Mouse (Mus musculus) thymus, postnatal 14 days (tissue): ENCODE results near the gene Hoxc5.

Experiments used
- DNase-seq: peaks from one replicate; pipeline ENCODE4 v3.0.0; 2021

Gene Hoxc5

DNA sequence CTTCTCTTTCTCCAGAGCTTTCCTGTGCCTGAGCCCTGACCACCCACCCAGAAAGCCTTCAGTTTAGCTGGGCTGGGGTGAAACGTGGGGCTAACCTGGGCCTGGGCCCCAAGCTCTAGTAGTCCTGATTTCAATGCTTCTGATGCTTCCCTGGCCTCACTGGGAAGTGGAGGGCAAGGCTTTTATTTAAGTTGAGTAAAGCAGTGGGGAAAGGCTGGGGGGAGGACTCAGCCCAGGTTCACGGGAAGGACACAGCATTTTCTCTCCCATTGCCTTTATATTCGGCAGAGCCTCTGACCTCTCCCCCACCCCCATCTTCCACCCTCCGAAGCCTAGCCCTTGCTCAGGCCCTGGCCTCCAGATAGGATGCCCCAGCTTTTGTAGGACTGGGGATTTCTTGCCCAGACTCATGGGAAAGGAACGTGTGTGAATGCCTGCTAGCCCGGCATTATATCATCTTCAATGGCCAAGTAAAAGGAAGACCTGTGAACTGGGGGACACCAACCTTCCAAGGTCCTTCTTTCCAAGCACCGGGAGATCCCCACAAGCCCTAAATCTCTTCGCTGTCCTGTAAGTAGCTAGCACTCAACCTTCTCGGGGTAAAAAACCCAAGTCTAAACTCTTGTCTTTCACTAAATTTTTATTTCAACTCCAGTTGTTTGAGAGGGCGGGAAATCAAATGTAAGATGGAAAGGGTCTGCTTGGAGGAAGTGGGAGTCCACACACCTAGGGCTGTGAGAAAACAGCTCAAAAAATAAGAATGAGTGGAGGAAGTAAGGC lies 71.6 kb downstream of the Hoxc5 start:
- no peak for DNase-seq

DNA sequence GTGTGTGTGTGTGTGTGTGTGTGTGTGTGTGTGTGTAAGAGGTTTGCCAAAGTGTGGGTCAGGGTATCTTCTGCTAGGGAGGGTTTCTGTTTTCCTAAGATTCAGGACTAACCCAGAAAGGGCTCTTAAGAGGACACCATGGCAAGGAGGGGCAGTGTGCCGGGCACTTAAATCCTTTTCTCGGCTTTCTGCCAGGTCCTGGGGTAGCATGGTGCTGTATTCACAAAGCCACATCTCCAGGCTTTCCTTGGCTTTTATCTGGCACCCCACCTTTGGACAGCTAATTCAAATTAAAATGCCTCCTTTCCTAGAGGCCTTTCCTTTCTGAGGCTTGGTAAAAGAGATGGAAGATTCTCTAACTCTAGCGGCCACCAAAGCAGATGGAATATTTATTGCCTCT lies 72.4 kb downstream of the Hoxc5 start:
- DNase-seq = no peak

DNA sequence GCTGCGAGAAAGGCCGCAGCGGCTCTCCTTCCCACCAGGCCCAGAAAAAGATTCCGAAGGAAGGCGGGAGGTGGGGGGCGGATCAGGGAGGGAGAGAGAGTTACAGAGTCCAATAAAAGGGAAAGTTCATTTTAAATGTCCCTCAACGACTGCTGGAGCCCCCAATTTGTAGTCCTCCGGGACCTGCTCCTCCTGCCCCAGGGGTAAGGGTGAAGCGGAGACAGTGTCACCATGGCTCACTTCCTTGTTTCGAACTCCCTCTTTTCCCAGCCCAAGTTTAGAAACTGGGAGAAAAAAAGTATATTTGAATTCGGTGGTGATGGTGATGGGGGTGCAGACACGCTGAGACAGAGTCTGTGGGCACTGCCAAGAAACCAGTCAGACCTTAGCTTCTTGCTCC lies 73.4 kb downstream of the Hoxc5 start:
- no peak for DNase-seq

DNA sequence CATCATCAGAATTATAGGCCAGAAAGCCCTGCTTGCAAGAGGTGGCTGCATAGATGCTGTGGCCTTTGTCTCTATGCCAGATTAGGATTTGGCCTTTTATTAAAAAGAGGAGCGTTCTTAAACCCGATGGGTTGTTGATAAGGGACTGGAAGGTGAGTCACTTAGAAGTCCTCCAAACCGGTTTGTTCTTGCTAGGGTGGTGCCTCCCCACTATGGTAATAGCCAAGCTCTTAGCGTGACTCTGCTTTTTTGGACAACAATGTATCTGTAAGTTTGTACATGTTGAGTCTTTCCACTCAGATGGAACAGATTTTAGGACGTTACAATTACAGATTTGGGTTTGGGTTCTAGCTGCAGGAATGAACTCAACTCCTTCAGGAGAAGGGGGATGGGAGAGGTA lies 74.4 kb downstream of the Hoxc5 start:
- no peak for DNase-seq

DNA sequence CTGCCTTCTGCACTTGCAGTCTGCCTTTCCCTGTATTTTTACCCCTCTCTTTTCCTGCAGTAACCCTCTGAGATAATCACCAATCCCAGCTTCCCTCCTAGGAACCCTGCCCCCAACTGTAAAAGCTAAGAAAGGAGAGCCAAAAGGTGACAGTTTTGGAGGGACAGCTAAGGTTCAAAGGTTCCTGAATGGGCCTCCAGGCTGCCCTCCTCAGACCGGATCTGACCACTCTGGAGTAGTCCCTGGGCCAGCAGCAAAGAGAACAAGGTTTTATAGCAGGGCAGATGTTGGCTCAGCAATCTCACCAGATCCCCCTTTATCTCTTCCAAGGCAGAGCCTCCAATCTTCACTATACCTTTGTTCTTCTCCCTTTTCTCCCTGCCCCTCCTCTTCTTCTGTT lies 75.0 kb downstream of the Hoxc5 start:
- no peak for DNase-seq

DNA sequence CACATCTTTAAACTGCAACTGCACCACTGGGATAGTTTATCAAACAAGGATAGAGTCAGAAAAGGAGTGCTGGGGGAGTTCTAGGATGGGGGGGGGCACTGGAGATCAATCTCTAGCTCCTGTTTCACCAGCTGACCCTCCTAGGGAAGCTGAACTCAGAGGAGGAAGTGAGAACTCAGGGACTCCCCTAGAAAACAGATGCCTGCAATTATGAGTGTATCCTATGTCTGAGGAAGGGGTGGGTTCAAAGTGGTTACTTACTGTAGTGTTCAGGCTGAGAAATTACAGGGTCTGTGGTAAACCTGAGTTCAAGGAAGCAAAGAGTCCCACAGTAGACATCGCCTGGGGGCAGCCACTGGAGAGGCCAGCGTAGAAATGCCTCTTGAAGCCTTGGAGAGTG lies 84.4 kb downstream of the Hoxc5 start:
- DNase-seq = no peak

DNA sequence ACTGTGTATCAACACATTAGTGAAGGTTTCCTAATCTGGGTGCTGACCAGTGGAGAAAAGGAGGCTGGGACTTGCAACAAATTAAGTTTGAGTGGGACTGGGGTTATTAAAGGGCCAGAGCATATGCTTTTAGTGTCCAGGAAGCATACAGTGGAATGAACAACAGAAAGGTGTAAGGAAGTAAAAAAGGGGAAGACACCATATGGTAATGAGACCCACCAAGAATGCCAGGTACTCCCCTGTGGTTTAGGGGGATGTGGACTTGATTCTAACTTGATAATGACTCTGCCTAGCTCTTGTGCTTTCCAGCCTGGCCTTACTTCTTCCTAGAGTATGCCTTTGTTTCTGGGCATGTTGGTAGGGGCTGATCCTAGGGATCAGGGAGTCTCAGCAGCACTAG lies 86.0 kb downstream of the Hoxc5 start:
- DNase-seq = no peak

DNA sequence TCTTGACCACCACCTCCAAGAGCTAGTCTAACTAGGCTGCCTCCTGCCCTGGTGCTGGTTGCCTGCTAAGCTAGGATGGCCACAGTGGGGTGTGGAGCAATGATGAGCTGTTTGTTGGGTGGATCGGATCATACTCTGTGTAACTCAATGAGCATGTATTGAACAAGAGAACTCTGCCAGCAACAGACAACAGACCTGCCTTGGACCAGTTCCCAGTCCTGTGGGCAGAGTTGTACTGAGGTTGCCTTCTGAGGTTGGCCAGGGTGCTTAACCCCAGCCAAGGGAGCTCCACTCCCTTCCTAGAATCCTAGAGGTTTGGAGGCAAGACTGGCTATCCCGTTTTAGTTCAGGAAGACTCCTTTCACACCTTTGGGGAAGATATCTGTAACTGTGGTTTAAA lies 89.2 kb downstream of the Hoxc5 start:
- DNase-seq = no peak

DNA sequence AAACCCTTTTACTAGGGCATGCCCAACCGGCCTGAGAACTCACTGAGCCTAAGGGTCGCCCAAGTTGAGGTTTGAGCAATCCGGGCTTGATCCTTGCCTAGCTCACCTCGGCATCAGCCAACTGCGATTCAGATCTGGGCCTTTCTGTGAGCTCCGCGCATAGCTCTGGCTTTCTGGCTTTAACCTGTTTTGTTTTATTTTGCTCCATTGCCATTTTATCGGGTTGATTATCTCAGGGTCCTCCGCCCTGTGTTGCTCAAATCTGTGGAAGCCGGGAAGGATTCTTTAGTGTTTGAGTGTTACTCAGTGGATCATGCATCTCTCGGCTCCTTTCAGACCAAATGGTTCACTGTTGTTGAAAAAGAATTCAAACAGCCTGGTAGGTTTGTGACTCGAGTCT lies 91.5 kb downstream of the Hoxc5 start:
- no peak for DNase-seq

DNA sequence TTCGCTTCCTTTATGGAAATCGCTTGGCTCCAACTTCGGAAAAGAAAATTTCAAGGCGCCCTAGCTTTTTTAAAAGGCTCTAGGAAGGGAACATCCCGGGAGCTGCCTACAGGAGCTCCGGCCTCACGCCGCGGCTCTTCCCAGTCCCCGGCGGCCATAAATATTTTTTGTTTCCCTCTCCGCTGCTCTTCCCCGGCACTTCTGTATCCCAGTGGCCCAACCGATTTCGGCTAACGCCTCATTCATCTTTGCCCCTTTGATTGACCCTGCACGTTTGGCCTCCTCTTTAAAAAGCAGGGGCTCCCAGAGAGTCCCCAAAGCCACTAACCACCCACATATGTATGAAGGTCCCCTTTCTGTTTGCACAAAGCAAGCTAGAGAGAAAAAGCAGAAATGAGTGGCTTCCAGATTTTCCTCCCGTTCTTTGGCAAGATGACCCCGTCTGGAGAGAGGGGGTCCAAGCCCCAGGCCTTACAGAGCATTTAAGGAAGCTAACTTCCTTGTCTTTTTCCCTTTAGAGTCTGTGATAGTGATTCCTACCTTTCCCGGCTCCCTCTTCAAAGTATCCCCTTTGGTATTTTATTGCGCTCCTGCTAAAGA lies 92.2 kb downstream of the Hoxc5 start:
- no peak for DNase-seq

DNA sequence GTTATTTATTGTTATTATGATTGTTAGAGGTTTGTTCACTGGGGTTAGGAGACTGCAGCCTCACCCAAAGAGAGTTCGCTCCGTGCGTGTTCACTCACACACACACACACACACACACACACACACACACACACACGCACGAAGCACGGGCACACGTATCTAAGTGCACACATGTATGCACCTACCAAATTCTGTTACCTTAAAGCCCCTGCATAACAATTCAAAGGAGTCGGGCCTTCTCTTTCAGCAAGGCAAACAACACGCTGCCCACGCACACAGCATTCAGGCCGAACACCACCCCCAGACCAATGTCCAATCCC lies 92.7 kb downstream of the Hoxc5 start:
- no peak for DNase-seq

DNA sequence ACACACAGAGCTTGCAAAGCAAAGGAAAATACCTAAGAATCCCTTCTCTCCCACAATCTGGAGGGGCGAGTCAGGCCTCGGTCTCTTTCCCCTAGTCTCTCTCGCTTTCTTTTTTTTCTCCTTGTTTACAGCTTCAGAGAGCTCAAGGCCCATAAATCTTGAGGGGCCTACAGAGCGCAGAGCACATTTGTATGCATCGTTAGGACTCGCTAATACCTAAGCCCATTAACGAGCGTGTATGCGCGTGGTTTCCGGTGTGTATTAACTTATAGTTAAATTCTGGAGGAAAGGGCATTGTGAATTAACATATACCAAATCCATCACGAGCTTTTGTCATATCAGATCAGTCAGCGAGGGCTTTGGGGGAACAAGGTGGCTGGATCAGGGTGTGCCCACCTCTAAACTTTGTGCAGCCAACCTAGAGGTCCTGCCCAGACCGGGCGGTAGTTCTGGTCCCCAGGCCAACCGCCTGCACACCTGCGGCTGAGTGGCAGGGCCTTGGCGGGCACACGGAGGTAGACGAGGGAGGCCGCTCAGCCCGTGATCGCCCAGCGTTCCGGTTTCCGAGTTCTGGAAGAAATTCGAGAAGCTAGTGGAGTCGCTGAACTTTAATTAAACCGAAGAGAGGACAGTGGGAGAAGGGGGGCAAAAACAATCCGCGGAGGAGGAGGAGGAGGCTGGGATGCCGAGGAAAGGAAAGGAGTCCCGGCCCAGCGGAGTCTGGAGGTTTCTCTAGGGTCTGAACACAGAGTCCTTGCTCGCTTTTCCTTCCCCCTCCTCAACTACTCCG lies 93.3 kb downstream of the Hoxc5 start:
- no peak for DNase-seq

DNA sequence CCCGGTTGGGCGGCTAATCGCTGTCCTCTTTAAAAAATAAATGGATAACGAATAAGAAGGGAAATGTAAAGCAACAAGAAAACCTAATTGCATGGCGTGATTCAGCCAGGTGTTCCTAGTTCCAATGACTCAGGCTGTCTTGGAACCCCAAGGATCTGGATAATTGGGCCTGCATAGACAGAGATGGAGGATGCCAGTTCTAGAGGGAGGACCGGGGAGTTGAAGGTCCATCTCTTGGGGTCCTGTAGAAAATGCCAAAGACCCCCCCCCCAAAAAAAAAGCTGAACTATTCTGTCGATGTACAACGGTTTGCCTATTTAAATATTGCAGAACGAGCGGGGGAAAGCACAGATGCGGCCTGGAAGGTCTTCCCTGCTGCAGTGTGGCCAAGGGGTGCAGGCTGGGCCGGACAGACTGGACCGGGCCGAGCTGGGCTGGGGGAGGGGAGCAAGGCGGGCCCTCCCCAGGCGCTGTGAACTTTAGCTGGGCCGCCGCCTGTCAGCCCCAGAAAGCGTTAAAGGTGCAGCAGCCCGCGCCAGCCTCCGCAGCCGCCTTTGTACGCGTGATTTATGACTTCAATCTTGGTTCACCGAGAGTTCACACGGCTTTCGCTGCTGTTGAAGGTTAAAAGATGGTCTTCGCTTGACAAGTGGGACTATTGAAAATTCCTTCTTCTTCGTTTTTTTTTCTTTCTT lies 94.0 kb downstream of the Hoxc5 start:
- DNase-seq = no peak

DNA sequence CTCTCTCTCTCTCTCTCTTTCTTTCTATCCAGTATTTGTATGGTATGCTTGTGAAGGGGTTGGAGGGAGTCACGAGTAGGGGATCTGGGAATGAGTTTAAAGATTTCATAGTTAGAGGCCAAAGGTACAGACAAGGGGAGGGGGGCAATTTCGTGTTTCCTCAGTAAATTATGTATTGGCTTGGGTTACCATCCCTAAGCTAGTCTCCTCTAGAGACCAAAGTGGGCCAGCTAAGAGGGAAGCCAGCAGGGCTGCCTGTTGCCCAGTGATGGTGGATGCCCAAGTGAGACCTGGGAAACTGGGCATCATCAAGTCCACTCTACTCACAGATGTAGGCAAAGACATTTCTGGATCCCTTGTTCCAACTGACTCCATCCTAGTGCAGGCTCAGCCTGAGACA lies 94.7 kb downstream of the Hoxc5 start:
- no peak for DNase-seq

DNA sequence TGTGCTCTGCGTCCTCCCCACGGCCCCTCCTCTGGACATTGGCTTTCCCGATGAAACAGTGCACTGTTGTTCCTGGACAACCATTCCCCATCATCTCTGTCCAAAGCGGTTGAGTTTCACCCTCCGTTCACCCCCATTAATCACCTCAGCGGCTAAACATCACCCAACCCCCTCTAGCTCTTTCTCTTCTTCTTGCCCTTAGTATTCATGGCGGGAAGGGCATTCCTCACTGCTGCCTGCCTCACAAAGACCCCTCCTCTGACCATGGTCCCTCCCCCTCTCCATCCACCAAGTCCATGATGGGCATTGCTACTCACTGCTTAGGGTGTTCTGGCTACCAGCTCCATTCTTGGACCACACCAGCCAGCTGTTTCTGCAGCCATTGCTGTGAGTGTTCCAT lies 98.4 kb downstream of the Hoxc5 start:
- DNase-seq = no peak
